Mouse (Mus musculus) hindbrain, embryonic 15.5 days (tissue): Measurements from ENCODE around the gene Scimp. TPM values are rescaled to one million over a fixed set of nuclear protein-coding genes. Genes with fewer than 3 reads are reported as not detected.
"Not testable (repeated sequence)": the region's sequence is repeated elsewhere in the genome, so short reads cannot be mapped to it uniquely, and the experiment has no call there.

ENCODE experiments used
- ATAC-seq: fragments of 200-750 bp; cut with Nextera tagmentation; 2 replicates; pipeline ENCODE4 v1.8.0; 2017; ENCODE audit warnings: low read depth, moderate number of reproducible peaks, moderate TSS enrichment; ENCODE audit not compliant: low FRiP score
- H3K27ac ChIP-seq: fragments of 300-500 bp; sonication (generic); replicated peaks from 2 replicates; pipeline ENCODE4 v1.5.1; 2015; ENCODE audit warnings: mild to moderate bottlenecking, inconsistent platforms
- H3K27me3 ChIP-seq: fragments of 300-500 bp; sonication (generic); 2 replicates; pipeline ENCODE4 v1.6.1; 2015; ENCODE audit warnings: control low read depth, inconsistent platforms
- H3K36me3 ChIP-seq: fragments of 300-500 bp; sonication (generic); 2 replicates; pipeline ENCODE4 v1.6.1; 2015; ENCODE audit warnings: control low read depth, inconsistent platforms
- H3K4me1 ChIP-seq: fragments of 300-500 bp; sonication (generic); replicated peaks from 2 replicates; pipeline ENCODE4 v1.6.1; 2015; ENCODE audit warnings: control low read depth, inconsistent platforms
- H3K4me2 ChIP-seq: fragments of 300-500 bp; sonication (generic); 2 replicates; pipeline ENCODE4 v1.6.1; 2015; ENCODE audit warnings: moderate library complexity, mild to moderate bottlenecking, inconsistent platforms
- H3K4me3 ChIP-seq: fragments of 300-500 bp; sonication (generic); 2 replicates; pipeline ENCODE4 v1.5.1; 2015; ENCODE audit warnings: mild to moderate bottlenecking, inconsistent platforms
- H3K9ac ChIP-seq: fragments of 300-500 bp; sonication (generic); 2 replicates; pipeline ENCODE4 v1.6.1; 2015; ENCODE audit warnings: inconsistent platforms
- H3K9me3 ChIP-seq: fragments of 300-500 bp; sonication (generic); 2 replicates; pipeline ENCODE4 v1.6.1; 2016; ENCODE audit warnings: control low read depth, inconsistent platforms
- WGBS: fragments of 180-500 bp; shearing (Covaris S2); methylation state at CpG from one replicate; pipeline ENCODE4 v1.1.7; 2015; 5-methylcytosine and 5-hydroxymethylcytosine counted together
- polyA plus RNA-seq: library from polyadenylated mRNA; unstranded; fragments of >200 nt; fragmentation: Nextera tagmentation; extraction: Ambion mirVana; gene quantifications from 2 replicates; pipeline ENCODE4 v1.2.1, GENCODE M21; 2015

The Scimp gene
- polyA plus RNA-seq, 1 experiment from 2014 or later = not detected

GRCm38 (mm10) chr11:70760446-70760845 is 51.9 kb downstream of the Scimp start:
- H3K9ac ChIP-seq, H3K27me3 ChIP-seq, H3K36me3 ChIP-seq, H3K4me3 ChIP-seq, H3K9me3 ChIP-seq, H3K4me2 ChIP-seq, H3K27ac ChIP-seq, ATAC-seq: not testable (repeated sequence)
- WGBS = 63% methylated on average over 3 of the region's 3 CpGs
- H3K4me1 ChIP-seq = peaks cover 15% of the 10 kb centered on the region

DNA sequence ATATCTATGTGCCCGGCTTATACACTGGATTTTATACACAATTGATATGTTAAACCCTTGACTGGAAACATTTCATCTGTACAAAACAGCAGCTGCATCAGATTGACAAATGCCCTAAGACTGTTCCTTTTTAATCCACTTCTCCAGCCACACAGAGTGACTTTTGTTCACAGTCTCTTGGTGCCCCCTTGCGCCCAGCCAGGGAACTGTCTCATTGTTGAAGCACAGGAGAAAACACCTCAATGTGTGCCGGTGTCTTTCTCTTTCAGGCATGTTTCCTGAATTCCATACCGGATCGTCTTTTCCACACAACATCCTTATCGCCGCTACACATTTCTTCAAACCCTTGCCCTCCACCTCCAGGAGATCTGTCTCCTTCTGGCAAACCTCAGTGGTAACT is 56.7 kb downstream of the Scimp start:
- H3K36me3 ChIP-seq = no peaks in the 10 kb centered on the region
- no peak overlapping the region for H3K4me3 ChIP-seq
- WGBS = 10% methylated on average over 7 of the region's 7 CpGs
- no peaks in the 10 kb centered on the region for H3K4me1 ChIP-seq
- no peak for ATAC-seq
- H3K27ac ChIP-seq = no peak overlapping the region
- H3K27me3 ChIP-seq = no peaks in the 10 kb centered on the region
- H3K9me3 ChIP-seq = no peaks in the 10 kb centered on the region
- H3K9ac ChIP-seq = no peak overlapping the region; the same call in 1 of the 2 replicates
- no peak overlapping the region for H3K4me2 ChIP-seq

DNA sequence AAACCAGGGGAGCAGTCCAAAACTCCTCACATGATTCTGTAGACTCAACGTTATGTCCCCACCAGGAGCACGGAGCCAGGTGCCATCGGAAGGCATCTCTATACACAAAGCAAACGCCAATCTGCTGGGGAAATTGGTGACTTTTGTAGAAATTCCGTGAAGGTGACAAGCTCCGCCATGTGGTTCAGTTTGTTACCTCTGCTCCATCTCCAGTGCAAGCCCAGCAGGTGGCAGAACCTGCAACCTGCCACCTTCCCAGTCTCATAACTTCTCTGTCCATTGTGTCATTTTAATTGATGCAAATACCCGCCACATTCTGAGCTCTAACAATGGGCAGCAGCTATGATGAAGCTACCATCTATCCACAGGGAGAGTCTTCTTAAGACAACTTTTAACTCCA is 57.4 kb downstream of the Scimp start:
- Histone ChIP-seq H3K36me3 (no peaks in the 10 kb centered on the region), H3K9me3 (no peaks in the 10 kb centered on the region), H3K9ac (no peak overlapping the region), H3K4me2 (no peak overlapping the region), H3K4me1 (no peaks in the 10 kb centered on the region), H3K27ac (no peak overlapping the region), H3K27me3 (no peaks in the 10 kb centered on the region), H3K4me3 (no peak overlapping the region)
- ATAC-seq = no peak
- 66% methylated on average over 7 of the region's 7 CpGs for WGBS

DNA sequence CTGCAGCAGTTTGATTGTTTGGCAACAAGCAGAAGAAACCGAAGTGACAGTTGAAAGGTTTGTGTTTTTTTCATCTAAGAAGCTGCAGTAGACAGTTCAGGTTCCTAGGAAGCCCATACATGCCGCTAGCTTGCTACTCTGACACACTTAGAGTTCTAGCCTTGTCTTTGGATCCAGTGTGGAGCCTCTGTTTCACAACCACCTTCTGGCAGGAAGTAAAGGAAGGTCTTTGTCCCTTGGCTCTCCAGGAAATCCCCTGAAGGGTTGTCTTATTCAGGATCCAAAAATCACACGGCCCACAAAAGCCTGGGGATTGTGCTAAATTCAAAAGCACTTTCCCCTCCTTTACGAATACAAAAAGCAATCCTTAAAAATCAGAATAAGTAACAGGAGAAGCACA is 57.9 kb downstream of the Scimp start:
- Histone ChIP-seq H3K36me3 (no peaks in the 10 kb centered on the region), H3K4me2 (no peak overlapping the region), H3K4me3 (no peak overlapping the region), H3K9ac (no peak overlapping the region), H3K27me3 (no peaks in the 10 kb centered on the region), H3K27ac (no peak overlapping the region), H3K9me3 (no peaks in the 10 kb centered on the region), H3K4me1 (no peaks in the 10 kb centered on the region)
- no peak for ATAC-seq
- WGBS = 69% methylated on average over 4 of the region's 4 CpGs

- Histone ChIP-seq H3K9ac (no peak overlapping the region), H3K4me1 (no peaks in the 10 kb centered on the region), H3K4me3 (no peak overlapping the region), H3K9me3 (no peaks in the 10 kb centered on the region), H3K27me3 (no peaks in the 10 kb centered on the region), H3K36me3 (no peaks in the 10 kb centered on the region), H3K27ac (no peak overlapping the region), H3K4me2 (no peak overlapping the region)
- WGBS = 92% methylated on average over 10 of the region's 10 CpGs
- no peak for ATAC-seq
Observed at GRCm38 (mm10) chr11:70753146-70753545, 59.2 kb downstream of the Scimp start.

DNA sequence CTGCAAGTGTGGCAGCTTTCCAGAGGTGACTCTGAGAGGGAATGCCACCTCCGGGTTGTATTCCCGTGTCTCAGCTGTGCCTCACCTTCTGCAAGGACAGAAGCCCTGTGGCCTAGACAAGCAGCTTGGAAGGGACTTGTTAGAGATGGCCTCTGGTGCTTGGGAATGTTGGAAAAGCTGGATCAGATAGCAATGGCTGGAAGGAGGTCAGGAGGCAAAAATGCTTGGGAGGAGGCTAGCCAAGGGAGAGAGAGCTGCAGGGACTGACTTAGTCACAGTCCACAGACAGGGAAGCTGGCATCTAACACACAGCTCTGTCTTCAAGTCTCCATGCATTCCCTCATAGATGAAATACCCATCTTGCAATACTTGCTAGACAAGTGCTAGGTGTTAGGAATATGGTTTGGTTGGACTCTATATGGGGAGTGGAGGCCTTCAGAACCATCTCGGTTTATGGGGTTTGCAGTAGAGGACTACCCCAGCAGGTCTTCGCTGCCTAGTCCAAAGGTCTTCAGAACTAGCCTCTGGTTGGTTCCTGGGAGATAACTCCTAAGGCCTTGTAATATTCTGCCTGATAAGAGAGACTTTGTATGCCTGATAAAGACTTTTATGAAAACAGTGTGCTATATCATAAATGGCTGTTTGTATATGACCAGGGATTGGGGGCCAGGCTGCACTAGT is 59.9 kb downstream of the Scimp start:
- ATAC-seq = no peak
- no peaks in the 10 kb centered on the region for H3K36me3 ChIP-seq
- H3K4me2 ChIP-seq = no peak overlapping the region
- H3K27me3 ChIP-seq = no peaks in the 10 kb centered on the region
- H3K9me3 ChIP-seq = no peaks in the 10 kb centered on the region
- no peak overlapping the region for H3K9ac ChIP-seq
- no peak overlapping the region for H3K4me3 ChIP-seq
- no peak overlapping the region for H3K27ac ChIP-seq
- WGBS = 83% methylated on average over 4 of the region's 4 CpGs
- no peaks in the 10 kb centered on the region for H3K4me1 ChIP-seq

- ATAC-seq = no peak
- H3K4me3 ChIP-seq = no peak overlapping the region
- no peak overlapping the region for H3K27ac ChIP-seq
- no peaks in the 10 kb centered on the region for H3K9me3 ChIP-seq
- H3K27me3 ChIP-seq = no peaks in the 10 kb centered on the region
- H3K4me1 ChIP-seq = no peaks in the 10 kb centered on the region
- WGBS = 92% methylated on average over 4 of the region's 4 CpGs
- no peak overlapping the region for H3K9ac ChIP-seq
- no peak overlapping the region for H3K4me2 ChIP-seq
- H3K36me3 ChIP-seq = no peaks in the 10 kb centered on the region
Observed at GRCm38 (mm10) chr11:70747876-70748545, 64.4 kb downstream of the Scimp start.

- Histone ChIP-seq H3K27me3 (no peaks in the 10 kb centered on the region), H3K4me3 (no peak overlapping the region), H3K4me2 (no peak overlapping the region), H3K4me1 (no peaks in the 10 kb centered on the region), H3K27ac (no peak overlapping the region), H3K9ac (no peak overlapping the region), H3K9me3 (no peaks in the 10 kb centered on the region), H3K36me3 (no peaks in the 10 kb centered on the region)
- WGBS = 91% methylated on average over 7 of the region's 7 CpGs
- ATAC-seq = no peak
Observed at GRCm38 (mm10) chr11:70745636-70746035, 66.8 kb downstream of the Scimp start.

- Histone ChIP-seq H3K36me3 (no peaks in the 10 kb centered on the region), H3K4me1 (no peaks in the 10 kb centered on the region), H3K9ac (no peak overlapping the region), H3K27ac (no peak overlapping the region), H3K9me3 (no peaks in the 10 kb centered on the region), H3K4me3 (no peak overlapping the region), H3K27me3 (no peaks in the 10 kb centered on the region), H3K4me2 (no peak overlapping the region)
- ATAC-seq = no peak
- 74% methylated on average over 12 of the region's 12 CpGs for WGBS
Observed at GRCm38 (mm10) chr11:70742581-70743459, 69.6 kb downstream of the Scimp start.

- Histone ChIP-seq H3K9ac (no peak overlapping the region), H3K36me3 (no peaks in the 10 kb centered on the region), H3K4me2 (no peak overlapping the region), H3K4me1 (no peaks in the 10 kb centered on the region), H3K4me3 (no peak overlapping the region), H3K9me3 (no peaks in the 10 kb centered on the region), H3K27ac (no peak overlapping the region), H3K27me3 (no peaks in the 10 kb centered on the region)
- 87% methylated on average over 7 of the region's 7 CpGs for WGBS
- no peak for ATAC-seq
Observed at GRCm38 (mm10) chr11:70742117-70742516, 70.3 kb downstream of the Scimp start.

GRCm38 (mm10) chr11:70741603-70742002 is 70.8 kb downstream of the Scimp start:
- Histone ChIP-seq H3K27me3 (no peaks in the 10 kb centered on the region), H3K9me3 (no peaks in the 10 kb centered on the region), H3K4me3 (no peak overlapping the region), H3K4me1 (no peaks in the 10 kb centered on the region), H3K4me2 (no peak overlapping the region), H3K27ac (no peak overlapping the region), H3K9ac (no peak overlapping the region), H3K36me3 (no peaks in the 10 kb centered on the region)
- WGBS = 84% methylated on average over 3 of the region's 3 CpGs
- no peak for ATAC-seq
